Mouse (Mus musculus) midbrain, postnatal 0 days (tissue): ENCODE measurements at regions not wholly inside any gene's neighbourhood (a gene's known extent, or its start where the extent isn't known, plus 50 kb on each side); places are given as distances from the start of the nearest gene placed in this dataset.

Source experiments
- ATAC-seq: fragments of 200-750 bp; cut with Nextera tagmentation; 2 replicates; pipeline ENCODE4 v1.8.0; 2017; ENCODE audit warnings: moderate number of reproducible peaks, mild to moderate bottlenecking, moderate TSS enrichment, moderate library complexity; ENCODE audit not compliant: low FRiP score
- DNase-seq: peaks from one replicate; pipeline ENCODE4 v3.0.0-alpha.2; 2015; ENCODE audit warnings: low spot score
- H3K27ac ChIP-seq: fragments of 300-500 bp; sonication (generic); 2 replicates; pipeline ENCODE4 v1.5.1; 2014; ENCODE audit warnings: low read depth, mild to moderate bottlenecking, low read length, mixed read lengths
- H3K27me3 ChIP-seq: fragments of 300-500 bp; sonication (generic); 2 replicates; pipeline ENCODE4 v1.6.1; 2014; ENCODE audit warnings: low read length, control low read depth, mixed read lengths; ENCODE audit not compliant: insufficient read depth
- H3K36me3 ChIP-seq: fragments of 300-500 bp; sonication (generic); 2 replicates; pipeline ENCODE4 v1.6.1; 2014; ENCODE audit warnings: low read length, control low read depth, mixed read lengths; ENCODE audit not compliant: insufficient read depth
- H3K4me1 ChIP-seq: fragments of 300-500 bp; sonication (generic); 2 replicates; pipeline ENCODE4 v1.6.1; 2014; ENCODE audit warnings: mild to moderate bottlenecking, control low read depth, antibody characterized with exemption, low read length, mixed read lengths; ENCODE audit not compliant: insufficient read depth
- H3K4me2 ChIP-seq: fragments of 300-500 bp; sonication (generic); 2 replicates; pipeline ENCODE4 v1.6.1; 2014; ENCODE audit warnings: low read depth, mild to moderate bottlenecking, low read length, mixed read lengths; ENCODE audit not compliant: poor library complexity, severe bottlenecking
- H3K4me3 ChIP-seq: fragments of 300-500 bp; sonication (generic); 2 replicates; pipeline ENCODE4 v1.5.1; 2014; ENCODE audit warnings: low read depth, mild to moderate bottlenecking, low read length, moderate library complexity
- H3K9ac ChIP-seq: fragments of 300-500 bp; sonication (generic); replicated peaks from 2 replicates; pipeline ENCODE4 v1.6.1; 2014; ENCODE audit warnings: mild to moderate bottlenecking, low read length, moderate library complexity, mixed read lengths; ENCODE audit not compliant: poor library complexity, severe bottlenecking
- H3K9me3 ChIP-seq: fragments of 300-500 bp; sonication (generic); 2 replicates; pipeline ENCODE4 v1.6.1; 2016; ENCODE audit warnings: low read length, control low read depth
- CTCF ChIP-seq: IDR thresholded peaks from 2 replicates; pipeline ENCODE4 v1.5.1; 2016; ENCODE audit warnings: antibody characterized with exemption, mild to moderate bottlenecking
- WGBS: fragments of 180-500 bp; shearing (Covaris S2); extraction: QIAGEN DNeasy Blood & Tissue Kit; methylation state at CpG from one replicate; pipeline ENCODE4 v1.1.7; 2014; 5-methylcytosine and 5-hydroxymethylcytosine counted together

GRCm38 (mm10) chr10:104367219-104367618 lies 173.4 kb downstream of the Gm4340 start:
- H3K4me3 ChIP-seq = no peak overlapping the region
- no peak for DNase-seq
- no peaks in the 10 kb centered on the region for H3K27me3 ChIP-seq
- H3K4me1 ChIP-seq = no peaks in the 10 kb centered on the region
- H3K9me3 ChIP-seq = no peaks in the 10 kb centered on the region
- WGBS = 75% methylated on average over 2 of the region's 2 CpGs
- H3K9ac ChIP-seq = no peak overlapping the region
- TF ChIP-seq CTCF = no peak
- no peak for ATAC-seq
- no peaks in the 10 kb centered on the region for H3K36me3 ChIP-seq
- no peak overlapping the region for H3K27ac ChIP-seq
- no peak overlapping the region for H3K4me2 ChIP-seq

GRCm38 (mm10) chr10:104374567-104374966 lies 180.7 kb downstream of the Gm4340 start:
- no peak overlapping the region for H3K27ac ChIP-seq
- no peak overlapping the region for H3K4me2 ChIP-seq
- no peak for ATAC-seq
- WGBS = 74% methylated on average over 1 of the region's 1 CpGs
- no peaks in the 10 kb centered on the region for H3K36me3 ChIP-seq
- peak; percentile 32 for DNase-seq
- no peaks in the 10 kb centered on the region for H3K27me3 ChIP-seq
- H3K9ac ChIP-seq = no peak overlapping the region
- no peak overlapping the region for H3K4me3 ChIP-seq
- H3K9me3 ChIP-seq = no peaks in the 10 kb centered on the region
- TF ChIP-seq CTCF = no peak
- no peaks in the 10 kb centered on the region for H3K4me1 ChIP-seq

GRCm38 (mm10) chr10:104388254-104388653 lies 194.4 kb downstream of the Gm4340 start:
- TF ChIP-seq CTCF = no peak
- no peak for DNase-seq
- no peaks in the 10 kb centered on the region for H3K36me3 ChIP-seq
- no peak overlapping the region for H3K9ac ChIP-seq
- no peaks in the 10 kb centered on the region for H3K9me3 ChIP-seq
- 71% methylated on average over 2 of the region's 2 CpGs for WGBS
- H3K4me1 ChIP-seq = no peaks in the 10 kb centered on the region
- H3K27ac ChIP-seq = no peak overlapping the region
- H3K27me3 ChIP-seq = no peaks in the 10 kb centered on the region
- no peak overlapping the region for H3K4me3 ChIP-seq
- no peak for ATAC-seq
- no peak overlapping the region for H3K4me2 ChIP-seq

- ATAC-seq = no peak
- Histone ChIP-seq H3K9ac (no peak overlapping the region), H3K27ac (no peak overlapping the region), H3K4me1 (no peaks in the 10 kb centered on the region), H3K4me2 (no peak overlapping the region), H3K4me3 (no peak overlapping the region), H3K36me3 (no peaks in the 10 kb centered on the region), H3K9me3 (no peaks in the 10 kb centered on the region), H3K27me3 (no peaks in the 10 kb centered on the region)
- WGBS = 86% methylated on average over 1 of the region's 1 CpGs
- DNase-seq = no peak
- TF ChIP-seq CTCF = no peak
Observed at GRCm38 (mm10) chr10:104395711-104396110, 201.9 kb downstream of the Gm4340 start.

GRCm38 (mm10) chr10:104408751-104409150 lies 214.9 kb downstream of the Gm4340 start:
- Histone ChIP-seq H3K36me3 (no peaks in the 10 kb centered on the region), H3K4me2 (no peak overlapping the region), H3K27me3 (no peaks in the 10 kb centered on the region), H3K4me3 (no peak overlapping the region), H3K4me1 (no peaks in the 10 kb centered on the region), H3K9me3 (no peaks in the 10 kb centered on the region), H3K27ac (no peak overlapping the region), H3K9ac (no peak overlapping the region)
- DNase-seq (no peak), ATAC-seq (no peak)
- no peak for TF ChIP-seq CTCF
- 58% methylated on average over 4 of the region's 4 CpGs for WGBS

GRCm38 (mm10) chr10:104422541-104422940 lies 228.7 kb downstream of the Gm4340 start:
- no peaks in the 10 kb centered on the region for H3K9me3 ChIP-seq
- DNase-seq (no peak), ATAC-seq (no peak)
- TF ChIP-seq CTCF = no peak
- no peaks in the 10 kb centered on the region for H3K27me3 ChIP-seq
- H3K36me3 ChIP-seq = no peaks in the 10 kb centered on the region
- H3K4me3 ChIP-seq = no peak overlapping the region
- no peak overlapping the region for H3K27ac ChIP-seq
- H3K4me1 ChIP-seq = no peaks in the 10 kb centered on the region
- H3K4me2 ChIP-seq = no peak overlapping the region
- no peak overlapping the region for H3K9ac ChIP-seq
